Mouse (Mus musculus) testis, adult 2 months (tissue): ENCODE data around the gene Rtl5.

Source experiments
- CTCF ChIP-seq: fragments of 200-500 bp; IDR thresholded peaks from 2 replicates; pipeline ENCODE4 v1.5.1; 2012; ENCODE audit warnings: low read depth, mild to moderate bottlenecking, inconsistent platforms, low read length, moderate library complexity; ENCODE audit not compliant: control insufficient read depth, insufficient read depth, insufficient replicate concordance
- POLR2A ChIP-seq: fragments of 200-500 bp; IDR thresholded peaks from 2 replicates; pipeline ENCODE4 v1.6.1; 2012; ENCODE audit warnings: low read depth, mild to moderate bottlenecking, inconsistent platforms, low read length, moderate library complexity; ENCODE audit not compliant: control insufficient read depth

GRCm38 (mm10) chrX:102060243-102060642 lies 10.9 kb downstream of the Rtl5 start:
- no peak for TF ChIP-seq CTCF
- no peak for TF ChIP-seq POLR2A
